Mouse (Mus musculus) spleen, adult 2 months (tissue): Measurements from ENCODE around the gene Rmnd5a.

ENCODE experiments used
- CTCF ChIP-seq: fragments of 200-500 bp; IDR thresholded peaks from 2 replicates; pipeline ENCODE4 v1.5.1; 2011; ENCODE audit warnings: mild to moderate bottlenecking, inconsistent platforms; ENCODE audit not compliant: insufficient read depth, insufficient read length, insufficient replicate concordance; ENCODE audit errors: extremely low read depth
- POLR2A ChIP-seq: fragments of 200-500 bp; IDR thresholded peaks from 2 replicates; pipeline ENCODE4 v1.6.1; 2011; ENCODE audit warnings: low read depth, low read length, inconsistent platforms

DNA sequence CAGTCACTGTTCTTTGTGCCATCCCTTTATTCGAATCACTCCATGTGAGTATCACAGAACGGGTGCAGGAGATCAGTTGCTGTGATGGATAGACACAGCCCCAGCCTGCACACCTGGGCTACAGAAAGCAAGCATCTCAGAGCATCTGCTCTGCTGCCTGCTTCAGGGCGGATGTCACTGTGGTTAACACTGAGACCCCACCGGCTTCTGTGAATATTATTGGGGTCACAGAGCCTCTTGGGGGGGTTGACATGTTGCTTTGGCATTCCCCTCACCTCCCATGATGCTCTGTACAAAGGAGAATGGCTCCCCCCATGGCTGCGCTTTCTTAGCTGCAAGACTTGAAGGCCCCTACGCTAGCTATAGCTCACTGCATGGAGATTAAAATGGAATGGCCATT lies 71.0 kb downstream of the Rmnd5a start:
- TF ChIP-seq CTCF, result no peak
- no peak for TF ChIP-seq POLR2A
